ENCODE assay signal across 8 mouse cellular contexts in the genomic region with DNA sequence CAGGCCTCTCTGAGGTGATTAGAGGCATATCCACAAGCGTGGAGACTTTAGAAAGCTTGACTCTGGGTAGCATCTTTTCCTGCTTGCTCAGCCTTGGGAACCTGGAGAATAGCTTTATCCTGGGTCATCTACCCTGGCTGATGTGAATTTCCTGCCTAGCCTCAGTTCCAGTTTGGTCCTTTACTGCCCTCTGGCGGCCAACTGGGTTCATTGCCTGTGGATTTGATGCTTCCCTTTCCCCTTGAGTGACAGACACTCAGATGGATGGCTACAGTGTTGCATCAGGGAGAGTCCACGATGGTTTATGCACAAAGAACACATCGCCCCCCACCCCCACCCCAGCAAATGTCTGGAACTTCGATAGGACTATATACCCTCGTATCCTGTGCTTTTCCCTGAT.
A peak's percentile ranks its signal among the peaks of the same experiment; 100 is the strongest.
DNase-seq lines count a peak whose midpoint lies in the region; ATAC-seq lines count a peak whose summit lies in the region.

No protein-coding gene starts in this region.

- H3K4me2 ChIP-seq in forebrain, embryonic 15.5 days (replicated peaks), result no peak overlapping the region
- no peak overlapping the region for H3K4me2 ChIP-seq in hindbrain, embryonic 14.5 days (replicated peaks)
- H3K4me2 ChIP-seq in midbrain, embryonic 11.5 days, result no peak overlapping the region

- H3K4me1 ChIP-seq in forebrain, embryonic 15.5 days, result no peaks in the 10 kb centered on the region
- peaks cover 5% of the 10 kb centered on the region; the same call in 1 of the 2 replicates for H3K4me1 ChIP-seq in hindbrain, embryonic 14.5 days (replicated peaks; ENCODE audit: control insufficient read depth, insufficient read depth, low read length)
- no peaks in the 10 kb centered on the region for H3K4me1 ChIP-seq in midbrain, embryonic 11.5 days (ENCODE audit: control insufficient read depth, insufficient read depth, low read length)

- H3K9me3 ChIP-seq in forebrain, embryonic 15.5 days, result no peaks in the 10 kb centered on the region
- H3K9me3 ChIP-seq in hindbrain, embryonic 14.5 days (ENCODE audit: control insufficient read depth, low read length), result no peaks in the 10 kb centered on the region
- H3K9me3 ChIP-seq in midbrain, embryonic 11.5 days (ENCODE audit: control insufficient read depth, low read length), result no peaks in the 10 kb centered on the region

- H3K9ac ChIP-seq in forebrain, embryonic 15.5 days (replicated peaks), result no peak overlapping the region
- H3K9ac ChIP-seq in hindbrain, embryonic 14.5 days, result no peak overlapping the region
- H3K9ac ChIP-seq in midbrain, embryonic 11.5 days (ENCODE audit: low read length), result no peak overlapping the region

- 0 out of 2 replicates have a peak overlapping the region, but pooled peaks have one; percentile 0 for H3K27ac ChIP-seq in forebrain, embryonic 15.5 days (replicated peaks)
- H3K27ac ChIP-seq in hindbrain, embryonic 14.5 days, result 0 out of 2 replicates have a peak overlapping the region, but pooled peaks have one; percentile 38
- no peak overlapping the region for H3K27ac ChIP-seq in midbrain, embryonic 11.5 days (ENCODE audit: low read depth, low read length)

- no peak overlapping the region for H3K4me3 ChIP-seq in forebrain, embryonic 15.5 days
- no peak overlapping the region for H3K4me3 ChIP-seq in hindbrain, embryonic 14.5 days (replicated peaks; ENCODE audit: low read length)
- no peak overlapping the region for H3K4me3 ChIP-seq in midbrain, embryonic 11.5 days (ENCODE audit: low read depth, low read length)

- peak; percentile 74 for DNase-seq in R1 (ENCODE audit: low read depth, low spot score)
- peak; percentile 20 for DNase-seq in c-Kit-positive CD71-positive TER-119-positive erythroid progenitor cells, embryonic 14.5 days (ENCODE audit: low spot score)
- DNase-seq in hindbrain, embryonic 14.5 days (ENCODE audit: low spot score), result peak; percentile 92
- DNase-seq in layer of hippocampus, postnatal 36 days, result peak; percentile 79 to 83
- peak; percentile 99 for DNase-seq in midbrain, embryonic 11.5 days (ENCODE audit: low spot score, missing footprints)
- DNase-seq in spleen, postnatal 10 days (ENCODE audit: low spot score in 2 of 2), result peak; percentile 13 to 61

- 4% methylated on average over 6 of the region's 6 CpGs for WGBS in forebrain, embryonic 15.5 days
- 6% methylated on average over 6 of the region's 6 CpGs for WGBS in hindbrain, embryonic 14.5 days
- 10% methylated on average over 6 of the region's 6 CpGs for WGBS in midbrain, embryonic 11.5 days

- ATAC-seq in forebrain, embryonic 15.5 days (replicated peaks), result peak; percentile 32
- ATAC-seq in hindbrain, embryonic 14.5 days (ENCODE audit: low FRiP score), result peak; percentile 55
- no peak for ATAC-seq in midbrain, embryonic 11.5 days (ENCODE audit: low FRiP score)
- ATAC-seq in monocyte, adult 5-6 weeks (replicated peaks; ENCODE audit: insufficient number of reproducible peaks, low FRiP score, low TSS enrichment, poor library complexity, severe bottlenecking), result no peak

- no peaks in the 10 kb centered on the region for H3K36me3 ChIP-seq in forebrain, embryonic 15.5 days
- H3K36me3 ChIP-seq in hindbrain, embryonic 14.5 days (replicated peaks; ENCODE audit: control insufficient read depth, insufficient read depth), result no peaks in the 10 kb centered on the region
- H3K36me3 ChIP-seq in midbrain, embryonic 11.5 days (ENCODE audit: control insufficient read depth, insufficient read depth, low read length), result no peaks in the 10 kb centered on the region

- H3K27me3 ChIP-seq in forebrain, embryonic 15.5 days, result no peaks in the 10 kb centered on the region
- H3K27me3 ChIP-seq in hindbrain, embryonic 14.5 days (ENCODE audit: control insufficient read depth, insufficient read depth, low read length), result no peaks in the 10 kb centered on the region
- H3K27me3 ChIP-seq in midbrain, embryonic 11.5 days (ENCODE audit: control insufficient read depth, insufficient read depth, low read length), result no peaks in the 10 kb centered on the region

Comparison
In these comparisons a context has a peak if more than half of its experiments do, and no peak if none do; other contexts are left out.
1. DNase-seq: peak in every context shown above with its lines; median percentile 99 in midbrain, embryonic 11.5 days; 92 in hindbrain, embryonic 14.5 days; 81 in layer of hippocampus, postnatal 36 days; 74 in R1; 37 in spleen, postnatal 10 days; 20 in c-Kit-positive CD71-positive TER-119-positive erythroid progenitor cells, embryonic 14.5 days.
2. ATAC-seq: peak in forebrain, embryonic 15.5 days (single experiment) and hindbrain, embryonic 14.5 days (single experiment); none in midbrain, embryonic 11.5 days (single experiment) and monocyte, adult 5-6 weeks (single experiment).